Mouse (Mus musculus): Measurements from ENCODE around the gene Olfr904.
"Not testable (repeated sequence)": the region's sequence is repeated elsewhere in the genome, so short reads cannot be mapped to it uniquely, and the experiment has no call there.

Gene Olfr904

DNA sequence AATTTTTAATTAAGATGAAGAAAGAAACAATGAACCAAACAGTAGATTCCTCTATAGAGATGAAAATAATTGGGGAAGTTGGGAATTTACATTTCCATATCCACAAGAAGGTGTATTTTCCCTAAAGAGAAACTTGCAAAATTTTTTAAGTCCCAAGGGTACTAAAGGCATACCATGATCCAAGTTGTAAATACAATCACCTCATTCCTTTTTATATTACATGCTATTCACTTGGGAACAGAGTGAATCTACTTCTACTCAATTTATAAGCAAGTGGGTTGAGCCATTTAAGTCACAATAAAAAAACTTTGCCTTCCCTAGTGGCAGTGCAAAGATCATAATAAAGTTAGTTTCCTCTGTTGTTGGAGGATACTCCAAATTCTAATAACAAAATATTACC is at the start of gene Olfr904:
Olfr904 (plus strand) TSS at position 301 of the 400 bp plus-strand sequence.
- DNase-seq (ENCODE audit: low read depth, low spot score): no peak

DNA sequence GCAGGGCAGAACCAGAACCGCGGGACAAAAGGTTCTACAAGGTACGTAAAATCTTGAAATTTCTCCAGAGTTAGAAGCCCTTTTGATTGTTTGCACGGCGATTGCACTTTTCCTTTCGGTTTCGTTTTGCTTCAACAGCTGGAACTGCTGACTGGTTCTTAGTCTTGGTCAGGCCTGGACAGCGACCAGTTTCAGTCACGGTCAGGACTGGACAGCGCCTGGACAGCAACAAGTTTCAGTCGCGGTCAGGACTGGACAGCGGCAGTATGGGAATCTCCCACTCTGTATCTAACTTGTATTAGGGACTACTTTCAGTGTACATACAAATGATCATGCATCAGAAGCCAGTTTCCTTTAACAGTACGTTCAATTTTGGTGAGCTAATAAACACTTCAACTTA is 49.4 kb upstream of the Olfr904 start:
- DNase-seq (ENCODE audit: low read depth, low spot score): not testable (repeated sequence)

DNA sequence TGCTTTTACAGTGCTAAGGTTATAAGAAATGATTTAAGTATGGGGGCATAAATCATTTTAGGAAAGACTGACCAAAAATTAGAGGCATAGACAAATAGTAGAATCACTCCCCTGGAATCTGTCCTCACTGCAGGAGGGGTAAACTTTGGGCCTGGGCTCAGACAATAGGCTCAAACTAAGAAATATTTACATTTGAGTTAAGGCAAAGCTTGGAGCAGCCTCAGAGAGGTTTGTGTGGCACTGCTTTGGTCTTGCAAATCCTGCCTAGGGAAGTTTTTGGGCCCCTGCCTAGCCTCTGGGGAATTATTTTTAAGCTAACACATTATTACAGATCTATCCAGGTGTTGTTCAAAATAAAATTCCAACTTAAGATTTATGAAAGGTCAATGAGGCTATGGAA is 39.1 kb upstream of the Olfr904 start:
- no peak for DNase-seq (ENCODE audit: low read depth, low spot score)

DNA sequence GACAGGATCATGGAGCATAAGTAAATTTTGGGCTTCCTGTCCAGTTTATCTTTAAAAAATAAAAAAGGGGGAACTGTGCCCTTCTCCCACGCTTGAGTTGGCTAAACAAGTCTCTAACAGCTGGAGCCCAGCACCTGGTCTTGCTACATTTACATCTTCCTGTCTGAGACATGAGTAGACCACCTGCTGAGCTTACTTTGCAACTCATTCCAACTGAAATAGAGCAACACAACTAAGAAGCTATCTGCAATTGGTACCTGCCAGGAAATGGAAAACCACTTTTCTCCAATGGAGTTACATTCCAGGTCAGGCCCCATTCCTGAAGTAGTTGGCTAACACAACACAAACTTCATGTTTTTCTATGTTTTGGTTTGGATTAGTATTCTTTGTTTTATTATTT is 35.9 kb upstream of the Olfr904 start:
- no peak for DNase-seq (ENCODE audit: low read depth, low spot score)

DNA sequence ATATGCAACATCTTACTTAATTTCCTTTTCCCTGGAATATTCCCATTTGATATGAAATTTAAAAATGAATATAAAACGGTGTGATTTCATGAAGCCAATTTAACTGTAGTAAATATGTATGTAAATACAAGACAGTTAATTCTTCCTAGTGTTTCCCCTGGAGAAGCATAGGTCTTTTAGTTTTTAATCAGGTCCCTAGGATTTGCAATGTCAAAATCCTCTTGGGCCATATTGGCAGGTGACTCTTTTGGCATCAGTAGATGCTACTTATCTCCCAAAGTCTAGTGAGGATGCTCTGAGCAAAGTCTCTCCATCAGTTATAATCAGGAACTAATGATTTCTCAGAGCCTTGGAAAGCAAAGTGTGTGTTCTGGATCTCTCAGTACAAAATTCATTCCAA is 33.8 kb upstream of the Olfr904 start, which contains the start of gene Olfr901:
Olfr901 (plus strand) TSS at position 301 of the 400 bp plus-strand sequence.
- DNase-seq (ENCODE audit: low read depth, low spot score): no peak

DNA sequence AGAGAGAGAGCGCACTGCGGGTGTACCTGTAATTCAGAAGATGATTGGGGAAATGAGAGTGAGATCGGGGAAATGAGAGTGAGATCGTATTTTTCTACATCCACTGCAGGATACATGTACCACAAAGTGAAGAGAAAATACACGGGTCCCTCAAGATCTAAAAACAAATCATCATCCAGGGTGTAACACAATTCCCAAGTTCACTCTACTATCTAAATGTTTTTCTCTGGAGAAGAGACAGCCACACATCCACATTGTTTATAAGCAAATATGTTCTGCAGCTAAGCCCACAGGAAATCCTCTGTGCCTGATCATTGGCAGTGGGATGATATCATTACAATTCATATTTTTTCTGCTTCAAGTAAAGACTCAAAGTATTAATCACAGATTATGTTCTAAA is 15.6 kb upstream of the Olfr904 start, which contains the start of gene Olfr902:
Olfr902 (plus strand) TSS at position 301 of the 400 bp plus-strand sequence.
- no peak for DNase-seq (ENCODE audit: low read depth, low spot score)

DNA sequence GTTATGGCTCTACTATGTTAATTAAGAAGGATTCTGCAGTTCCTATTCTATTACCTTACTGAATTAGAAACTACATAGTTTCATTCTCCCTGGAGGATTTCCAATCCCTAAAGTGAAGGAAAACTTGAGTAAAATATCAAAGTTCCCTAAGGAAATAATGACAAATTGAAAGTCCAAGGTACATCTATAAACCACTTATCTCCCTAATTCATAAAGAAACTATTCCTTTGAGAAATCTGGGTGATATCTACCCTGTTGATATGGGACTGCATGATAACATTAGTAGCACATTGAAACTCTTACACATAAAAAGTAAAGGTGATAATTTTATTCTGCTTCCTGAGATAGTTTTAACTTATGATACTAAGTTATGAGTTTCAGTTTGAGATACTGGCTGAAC is 7.9 kb downstream of the Olfr904 start, which contains the start of gene Olfr905:
Olfr905 (plus strand) TSS at position 301 of the 400 bp plus-strand sequence.
- no peak for DNase-seq (ENCODE audit: low read depth, low spot score)

DNA sequence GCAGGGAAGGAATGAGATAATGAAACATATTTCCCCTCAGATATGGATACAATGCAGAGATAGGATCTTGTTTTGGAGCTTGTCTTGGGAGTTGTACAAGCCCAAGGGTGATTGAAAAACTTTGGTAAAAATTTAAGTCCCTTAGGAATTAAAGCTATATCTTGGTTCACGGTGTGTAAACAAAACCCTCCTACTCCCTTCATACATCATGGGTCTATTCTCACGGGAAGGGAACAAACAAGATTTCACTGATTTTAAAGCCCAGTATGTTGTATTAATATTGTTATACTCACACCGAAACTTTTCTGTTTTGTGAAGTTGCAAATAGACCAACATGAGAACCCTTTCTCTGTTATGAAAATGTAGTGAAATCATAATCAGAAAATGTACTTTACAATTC is 23.8 kb downstream of the Olfr904 start, which contains the start of gene Olfr906:
Olfr906 (plus strand) TSS at position 301 of the 400 bp plus-strand sequence.
- DNase-seq (ENCODE audit: low read depth, low spot score): no peak

DNA sequence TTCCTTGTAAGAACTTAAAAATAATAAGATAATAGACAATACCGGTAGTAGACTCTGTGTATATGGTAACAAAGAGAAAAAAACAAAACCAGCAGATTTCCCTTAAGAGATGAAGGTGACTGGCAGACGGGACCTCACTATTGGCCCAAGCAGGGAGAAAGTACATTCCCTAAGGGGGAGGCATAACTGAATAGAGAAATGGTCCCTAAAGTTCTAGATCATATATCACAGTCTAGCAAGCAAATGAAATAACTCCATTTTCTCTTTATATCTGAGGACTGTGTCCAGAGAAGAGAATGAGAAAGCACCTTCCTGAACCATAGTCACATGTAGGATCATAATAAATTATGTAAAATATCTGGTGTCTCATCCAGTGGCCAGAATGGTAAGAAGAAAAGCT is 32.6 kb downstream of the Olfr904 start, which contains the start of gene Olfr907:
Olfr907 (plus strand) TSS at position 301 of the 400 bp plus-strand sequence.
- DNase-seq (ENCODE audit: low read depth, low spot score): no peak

DNA sequence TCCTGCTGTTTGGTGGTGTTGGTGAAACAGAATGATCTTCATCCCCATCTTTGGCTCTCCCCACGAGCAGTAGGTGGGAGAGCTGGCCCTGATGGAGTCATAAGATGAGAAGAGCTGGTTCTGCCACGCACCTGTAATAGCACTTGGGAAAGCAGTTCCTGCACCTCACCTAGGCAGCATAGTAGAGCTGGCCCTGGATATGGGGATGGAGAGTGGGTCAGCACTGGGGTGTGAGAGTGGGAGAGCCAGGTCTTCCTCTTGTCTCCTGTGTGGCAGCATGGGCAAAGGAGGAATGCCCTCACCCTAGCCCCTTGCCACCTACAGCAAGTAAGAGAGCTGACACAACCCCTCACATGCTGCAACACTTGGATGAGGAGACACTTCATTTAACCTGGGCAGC is 49.4 kb downstream of the Olfr904 start:
- no peak for DNase-seq (ENCODE audit: low read depth, low spot score)

Data from retina, postnatal 7 days (tissue).